Mouse (Mus musculus) left cerebral cortex, postnatal 36 days (tissue): ENCODE measurements at regions not wholly inside any gene's neighbourhood (a gene's known extent, or its start where the extent isn't known, plus 50 kb on each side); places are given as distances from the start of the nearest gene placed in this dataset.

Experiments used
- DNase-seq, 2 experiments: peaks; one replicate each; pipeline ENCODE4 v3.0.0; 2021 to 2022; ENCODE audit warnings: low spot score in 2 of 2, mixed read lengths in 1 of 2
- intact Hi-C: fragments of 180-260 bp; cut with DNase I; formaldehyde crosslinking; loops from one replicate; pipeline ENCODE4 v1.15.1; 2025

- intact Hi-C loops: no loop called here
- DNase-seq: no peak
These were observed 672.3 kb downstream of the Vgll3 start for GRCm38 (mm10) chr16:66487194-66487944.

- no peak for DNase-seq
- intact Hi-C loops: loop anchor here (10.0 kb wide), 1 partner anchor 1119 kb away; no protein-coding TSS in a partner anchor
These were observed 680.5 kb downstream of the Vgll3 start for GRCm38 (mm10) chr16:66495532-66495931.
